Mouse (Mus musculus): ENCODE data around the gene Zfp263. TPM values are rescaled to one million over a fixed set of nuclear protein-coding genes. Genes with fewer than 3 reads are reported as not detected.

The Zfp263 gene
- 61.1 and 63.5 TPM in 2 replicates for polyA plus RNA-seq (2015; fragmentation: Nextera tagmentation; extraction: Ambion mirVana)

DNA sequence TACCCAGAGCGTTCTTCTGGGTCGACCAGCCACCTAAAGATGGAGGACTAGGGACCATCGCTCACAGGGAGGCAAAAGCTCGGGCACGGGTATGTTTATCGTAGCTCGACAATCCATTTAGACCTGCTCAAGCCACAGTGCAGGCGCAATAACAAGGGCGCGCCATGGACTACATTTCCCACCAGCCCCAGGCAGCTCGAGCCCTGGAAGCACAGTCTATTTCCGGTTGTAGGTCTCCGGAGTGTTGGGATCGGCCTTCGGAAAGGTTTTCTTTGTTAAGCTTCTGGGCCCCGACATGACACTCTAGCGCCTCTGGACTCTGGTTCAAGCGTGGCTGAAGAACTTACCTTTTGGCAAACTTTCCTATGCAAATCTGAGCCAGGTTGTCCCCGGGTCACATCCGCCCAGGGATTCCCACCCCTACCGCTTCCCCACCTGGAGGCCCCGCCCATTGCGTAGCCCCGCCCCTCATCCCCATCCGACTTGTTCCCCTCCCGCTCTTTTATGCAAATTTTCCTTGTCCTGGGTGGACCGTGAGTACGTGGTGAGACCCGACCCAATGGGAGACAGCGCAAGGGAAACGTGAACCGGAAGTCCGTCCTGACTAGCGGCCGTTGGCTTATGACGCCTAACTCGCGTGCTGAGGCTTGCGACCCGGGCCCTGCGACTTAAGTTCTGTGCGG, at the start of gene Zfp263:
Gene Zfp263 (plus strand): TSS at position 591 of the 683 bp plus-strand sequence.
- Histone ChIP-seq H3K4me2 (replicated peaks) (peak within 1 kb of the TSS; percentile 90), H3K4me3 (replicated peaks) (peak within 1 kb of the TSS; percentile 70), H3K36me3 (peaks cover 25% of the 10 kb centered on the region), H3K27ac (peak within 1 kb of the TSS; percentile 89), H3K27me3 (no peaks in the 10 kb centered on the region), H3K9me3 (peaks cover 8% of the 10 kb centered on the region), H3K4me1 (replicated peaks) (peaks cover 30% of the 10 kb centered on the region), H3K9ac (replicated peaks) (peak within 1 kb of the TSS; percentile 81)
- WGBS, result under 1% methylated on average over 42 of the region's 42 CpGs
- ATAC-seq, result peak; percentile 98

GRCm38 (mm10) chr16:3699281-3699680, 44.6 kb upstream of the Zfp263 start:
- peaks cover 5% of the 10 kb centered on the region; the same call in 1 of the 2 replicates for H3K9me3 ChIP-seq
- H3K4me3 ChIP-seq (replicated peaks), result no peak overlapping the region
- no peak overlapping the region for H3K27ac ChIP-seq
- WGBS, result 86% methylated on average over 8 of the region's 8 CpGs
- no peaks in the 10 kb centered on the region for H3K36me3 ChIP-seq
- ATAC-seq, result no peak
- H3K4me2 ChIP-seq (replicated peaks), result no peak overlapping the region
- no peak overlapping the region for H3K9ac ChIP-seq (replicated peaks)
- H3K27me3 ChIP-seq, result no peaks in the 10 kb centered on the region
- no peaks in the 10 kb centered on the region for H3K4me1 ChIP-seq (replicated peaks)

- Histone ChIP-seq H3K4me1 (replicated peaks) (no peaks in the 10 kb centered on the region), H3K36me3 (no peaks in the 10 kb centered on the region), H3K27me3 (no peaks in the 10 kb centered on the region), H3K9me3 (peaks cover 5% of the 10 kb centered on the region; the same call in 1 of the 2 replicates), H3K4me2 (replicated peaks) (no peak overlapping the region), H3K9ac (replicated peaks) (no peak overlapping the region), H3K27ac (no peak overlapping the region), H3K4me3 (replicated peaks) (no peak overlapping the region)
- 93% methylated on average over 1 of the region's 1 CpGs for WGBS
- ATAC-seq, result no peak
Observed at GRCm38 (mm10) chr16:3700893-3701292, 43.0 kb upstream of the Zfp263 start.

DNA sequence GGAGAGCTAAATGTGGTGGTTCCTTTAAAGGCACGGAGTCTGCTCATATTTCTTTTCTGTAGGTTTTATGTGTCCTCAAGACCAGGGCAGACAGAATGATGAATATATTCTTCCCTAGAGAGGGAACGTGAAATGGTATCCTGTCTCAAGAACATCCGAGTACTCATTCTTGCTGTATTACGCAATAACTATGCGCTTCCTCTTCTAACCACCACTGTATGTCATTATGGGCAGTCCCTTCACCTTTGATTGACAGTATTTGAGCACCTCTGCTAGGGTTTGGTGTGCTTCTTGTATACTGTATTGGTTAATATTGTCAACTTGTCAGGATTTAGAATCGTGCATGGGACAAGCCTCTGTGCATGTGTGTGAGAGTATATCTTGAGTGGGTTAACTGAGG, 37.2 kb upstream of the Zfp263 start:
- ATAC-seq, result no peak
- Histone ChIP-seq H3K9me3 (0 out of 2 replicates have a peak, but pooled peaks cover 3% of the 10 kb centered on the region), H3K9ac (replicated peaks) (no peak overlapping the region), H3K36me3 (no peaks in the 10 kb centered on the region), H3K4me2 (replicated peaks) (no peak overlapping the region), H3K27me3 (no peaks in the 10 kb centered on the region), H3K4me3 (replicated peaks) (no peak overlapping the region), H3K27ac (no peak overlapping the region), H3K4me1 (replicated peaks) (no peaks in the 10 kb centered on the region)
- 88% methylated on average over 6 of the region's 6 CpGs for WGBS

- Histone ChIP-seq H3K9ac (replicated peaks) (no peak overlapping the region), H3K4me1 (replicated peaks) (no peaks in the 10 kb centered on the region), H3K4me2 (replicated peaks) (no peak overlapping the region), H3K27me3 (no peaks in the 10 kb centered on the region), H3K4me3 (replicated peaks) (no peak overlapping the region), H3K27ac (no peak overlapping the region), H3K9me3 (peaks cover 3% of the 10 kb centered on the region; the same call in 1 of the 2 replicates), H3K36me3 (no peaks in the 10 kb centered on the region)
- ATAC-seq, result no peak
- WGBS, result 95% methylated on average over 2 of the region's 2 CpGs
Observed at GRCm38 (mm10) chr16:3714731-3715130, 29.2 kb upstream of the Zfp263 start.

GRCm38 (mm10) chr16:3717980-3718379, 25.9 kb upstream of the Zfp263 start, which contains the start of gene Mefv:
Gene Mefv (minus strand): TSS chr16:3718097.
- no peak for ATAC-seq
- H3K4me3 ChIP-seq (replicated peaks), result no peak within 1 kb of the TSS
- 92% methylated on average over 6 of the region's 6 CpGs for WGBS
- peaks cover 3% of the 10 kb centered on the region; the same call in 1 of the 2 replicates for H3K9me3 ChIP-seq
- H3K4me1 ChIP-seq (replicated peaks), result no peaks in the 10 kb centered on the region
- no peak within 1 kb of the TSS for H3K27ac ChIP-seq
- no peak within 1 kb of the TSS for H3K4me2 ChIP-seq (replicated peaks)
- no peaks in the 10 kb centered on the region for H3K36me3 ChIP-seq
- no peak within 1 kb of the TSS for H3K9ac ChIP-seq (replicated peaks)
- H3K27me3 ChIP-seq, result no peaks in the 10 kb centered on the region

DNA sequence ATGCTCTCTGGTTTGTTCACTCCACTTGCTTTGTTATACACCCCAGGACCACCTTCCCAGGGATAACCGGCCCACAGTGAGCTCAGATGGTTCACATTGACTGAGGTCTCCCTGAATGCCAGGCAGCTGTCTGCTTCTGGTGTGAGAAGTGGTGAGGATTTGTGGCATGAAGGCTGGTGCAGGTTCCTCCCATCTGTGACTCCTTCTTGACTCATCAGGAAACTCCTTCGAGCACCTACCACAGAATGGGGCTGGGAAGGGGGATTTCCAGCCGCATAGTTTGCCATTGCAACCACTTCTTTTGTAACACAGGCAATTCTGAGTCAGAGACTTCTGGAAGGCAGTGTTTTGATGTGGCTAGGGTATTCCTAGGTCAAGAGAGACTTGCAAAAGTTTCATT, 20.7 kb upstream of the Zfp263 start:
- H3K27ac ChIP-seq, result no peak overlapping the region
- H3K27me3 ChIP-seq, result no peaks in the 10 kb centered on the region
- ATAC-seq, result no peak
- WGBS, result 74% methylated on average over 3 of the region's 3 CpGs
- no peaks in the 10 kb centered on the region for H3K4me1 ChIP-seq (replicated peaks)
- no peak overlapping the region for H3K4me3 ChIP-seq (replicated peaks)
- H3K36me3 ChIP-seq, result no peaks in the 10 kb centered on the region
- no peak overlapping the region for H3K9ac ChIP-seq (replicated peaks)
- no peak overlapping the region for H3K4me2 ChIP-seq (replicated peaks)
- H3K9me3 ChIP-seq, result no peaks in the 10 kb centered on the region

GRCm38 (mm10) chr16:3727980-3728720, 15.7 kb upstream of the Zfp263 start:
- no peak overlapping the region for H3K9ac ChIP-seq (replicated peaks)
- WGBS, result 85% methylated on average over 6 of the region's 6 CpGs

GRCm38 (mm10) chr16:3732612-3733011, 11.3 kb upstream of the Zfp263 start:
- Histone ChIP-seq H3K4me1 (replicated peaks) (no peaks in the 10 kb centered on the region), H3K9ac (replicated peaks) (no peak overlapping the region), H3K4me3 (replicated peaks) (no peak overlapping the region), H3K4me2 (replicated peaks) (no peak overlapping the region), H3K36me3 (no peaks in the 10 kb centered on the region), H3K27ac (no peak overlapping the region), H3K27me3 (no peaks in the 10 kb centered on the region), H3K9me3 (no peaks in the 10 kb centered on the region)
- 93% methylated on average over 4 of the region's 4 CpGs for WGBS
- ATAC-seq, result no peak

More at GRCm38 (mm10) chr16:3727980-3728720, 15.7 kb upstream of the Zfp263 start:
- Histone ChIP-seq H3K27me3 (no peaks in the 10 kb centered on the region), H3K4me3 (replicated peaks) (no peak overlapping the region), H3K36me3 (no peaks in the 10 kb centered on the region), H3K9me3 (no peaks in the 10 kb centered on the region), H3K4me1 (replicated peaks) (no peaks in the 10 kb centered on the region), H3K27ac (no peak overlapping the region), H3K4me2 (replicated peaks) (no peak overlapping the region)
- no peak for ATAC-seq

DNA sequence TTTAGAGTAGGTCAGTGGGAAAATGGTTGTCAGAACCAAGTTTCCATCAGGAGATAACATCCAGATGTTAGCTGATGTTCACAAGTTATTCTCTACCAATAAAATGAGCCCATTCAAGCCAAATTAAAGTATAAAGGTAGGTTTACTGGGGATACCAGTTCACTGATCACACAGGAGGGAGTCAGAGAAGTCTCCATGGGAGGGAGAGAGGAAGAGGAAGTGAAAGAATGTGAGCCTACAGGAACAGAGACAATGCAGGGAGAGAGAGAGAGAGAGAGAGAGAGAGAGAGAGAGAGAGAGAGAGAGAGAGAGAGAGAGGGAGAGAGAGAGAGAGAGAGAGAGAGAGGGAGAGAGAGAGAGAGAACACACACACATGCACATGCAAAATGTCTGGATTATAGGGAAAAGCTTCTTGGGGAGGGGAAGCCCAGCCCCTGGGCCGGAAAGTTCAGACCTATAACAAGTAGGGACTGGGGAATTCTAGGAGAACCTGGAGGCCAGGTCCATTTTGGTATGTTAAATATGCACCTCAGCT, 10.6 kb upstream of the Zfp263 start:
- no peak overlapping the region for H3K4me2 ChIP-seq (replicated peaks)
- 72% methylated on average over 1 of the region's 1 CpGs for WGBS
- no peaks in the 10 kb centered on the region for H3K4me1 ChIP-seq (replicated peaks)
- H3K27ac ChIP-seq, result no peak overlapping the region
- H3K9ac ChIP-seq (replicated peaks), result no peak overlapping the region
- ATAC-seq, result no peak
- no peaks in the 10 kb centered on the region for H3K36me3 ChIP-seq
- H3K9me3 ChIP-seq, result no peaks in the 10 kb centered on the region
- H3K4me3 ChIP-seq (replicated peaks), result no peak overlapping the region
- H3K27me3 ChIP-seq, result no peaks in the 10 kb centered on the region

DNA sequence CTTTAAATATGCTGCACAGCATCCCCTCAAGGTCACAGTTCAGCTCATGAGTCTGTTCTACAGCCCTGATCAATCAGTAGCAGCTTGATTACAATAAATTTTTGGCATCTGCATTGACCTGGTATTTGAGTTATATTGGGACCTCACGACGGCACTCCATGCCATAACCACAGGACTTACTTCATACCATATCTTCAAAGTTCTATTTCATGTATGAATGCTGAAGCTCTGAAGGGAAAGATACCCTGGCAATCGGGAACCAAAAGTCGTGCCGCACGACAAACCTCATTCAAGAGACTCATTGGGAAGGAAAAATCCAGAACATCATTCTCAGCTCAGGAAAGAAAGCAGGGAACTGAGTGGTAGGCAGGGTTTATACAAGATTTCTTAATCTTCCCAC, 1.4 kb upstream of the Zfp263 start:
- Histone ChIP-seq H3K4me2 (replicated peaks) (0 out of 2 replicates have a peak overlapping the region, but pooled peaks have one; percentile 90), H3K4me1 (replicated peaks) (peaks cover 30% of the 10 kb centered on the region), H3K9me3 (no peaks in the 10 kb centered on the region), H3K9ac (replicated peaks) (no peak overlapping the region), H3K4me3 (replicated peaks) (no peak overlapping the region), H3K36me3 (peaks cover 16% of the 10 kb centered on the region), H3K27me3 (no peaks in the 10 kb centered on the region), H3K27ac (no peak overlapping the region)
- no peak for ATAC-seq
- WGBS, result 96% methylated on average over 6 of the region's 6 CpGs

DNA sequence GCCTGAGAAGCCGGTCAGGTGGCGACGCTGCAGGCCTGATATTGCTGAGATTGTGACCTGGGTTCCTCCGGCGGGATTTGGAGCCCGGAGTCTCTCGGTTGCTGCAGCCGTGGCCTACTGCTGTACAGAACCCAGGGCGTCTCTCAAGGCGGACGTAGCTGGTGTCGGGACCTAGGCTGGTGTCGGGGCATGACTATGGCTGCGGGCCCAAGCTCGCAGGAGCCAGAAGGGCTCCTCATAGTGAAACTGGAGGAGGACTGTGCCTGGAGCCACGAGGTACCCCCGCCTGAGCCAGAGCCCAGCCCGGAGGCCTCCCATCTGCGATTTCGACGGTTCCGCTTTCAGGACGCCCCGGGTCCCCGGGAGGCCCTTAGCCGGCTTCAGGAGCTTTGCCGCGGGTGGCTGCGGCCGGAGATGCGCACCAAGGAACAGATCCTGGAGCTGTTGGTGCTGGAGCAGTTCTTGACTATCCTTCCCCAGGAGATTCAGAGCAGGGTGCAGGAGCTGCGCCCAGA, 350 bp downstream of the Zfp263 start:
- H3K4me3 ChIP-seq (replicated peaks), result peak overlapping the region; percentile 70
- H3K9me3 ChIP-seq, result peaks cover 14% of the 10 kb centered on the region
- H3K27me3 ChIP-seq, result no peaks in the 10 kb centered on the region
- H3K36me3 ChIP-seq, result peaks cover 31% of the 10 kb centered on the region
- peak overlapping the region; percentile 90 for H3K4me2 ChIP-seq (replicated peaks)
- under 1% methylated on average over 32 of the region's 32 CpGs for WGBS
- peak overlapping the region; percentile 89 for H3K27ac ChIP-seq
- H3K4me1 ChIP-seq (replicated peaks), result peaks cover 30% of the 10 kb centered on the region
- H3K9ac ChIP-seq (replicated peaks), result peak overlapping the region; percentile 81
- peak; percentile 78 for ATAC-seq

All from midbrain, embryonic 13.5 days (tissue).